Mouse (Mus musculus): Measurements from ENCODE around the gene Foxp1. TPM values are rescaled to one million over a fixed set of nuclear protein-coding genes. Genes with fewer than 3 reads are reported as not detected.

Gene Foxp1
- total RNA-seq, 4 experiments from 2014 or later, result 90.9 to 101 (median 95.2) TPM

DNA sequence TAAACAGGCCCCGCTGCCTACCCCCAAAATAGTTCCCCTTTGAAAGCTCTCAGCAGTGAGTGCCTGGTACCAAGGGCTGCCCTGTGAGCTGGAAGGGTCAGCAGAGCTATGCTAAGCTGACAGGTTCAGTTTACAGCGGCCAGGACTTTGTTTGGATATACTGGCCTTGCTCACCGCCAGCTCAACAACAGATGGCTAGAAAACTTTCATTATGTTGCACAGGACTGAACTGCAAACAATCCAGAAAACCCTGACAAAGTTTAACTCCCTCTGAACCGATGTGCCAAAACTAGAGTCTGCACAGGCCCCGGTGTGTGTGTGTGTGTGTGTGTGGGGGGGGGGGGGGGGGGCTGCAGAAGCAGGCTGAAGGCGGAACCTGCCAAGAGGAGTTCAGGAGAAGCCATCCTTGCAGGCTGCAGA lies 421.0 kb downstream of the Foxp1 start:
- no peak for DNase-seq (ENCODE audit: low spot score in 2 of 2)

DNA sequence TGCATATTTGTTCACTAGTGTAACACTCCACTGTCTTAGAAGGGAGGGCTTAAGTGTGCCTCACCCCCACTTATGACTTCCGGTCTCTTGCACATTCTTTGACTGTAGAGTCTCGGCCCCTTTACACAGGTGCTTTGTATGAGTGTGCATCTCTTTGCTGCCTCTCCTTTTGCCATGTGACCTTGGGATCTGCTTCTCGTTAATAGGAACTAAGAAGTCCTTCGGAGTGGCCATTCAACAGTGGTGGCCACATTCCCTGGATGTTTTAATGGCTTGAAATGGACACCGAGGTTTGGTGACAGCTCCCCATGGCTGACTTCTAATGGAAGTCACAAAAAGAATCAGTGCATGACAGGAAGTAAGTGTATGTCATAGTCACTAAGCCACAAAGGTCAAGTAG lies 422.2 kb downstream of the Foxp1 start:
- DNase-seq (ENCODE audit: low spot score in 2 of 2), result no peak

DNA sequence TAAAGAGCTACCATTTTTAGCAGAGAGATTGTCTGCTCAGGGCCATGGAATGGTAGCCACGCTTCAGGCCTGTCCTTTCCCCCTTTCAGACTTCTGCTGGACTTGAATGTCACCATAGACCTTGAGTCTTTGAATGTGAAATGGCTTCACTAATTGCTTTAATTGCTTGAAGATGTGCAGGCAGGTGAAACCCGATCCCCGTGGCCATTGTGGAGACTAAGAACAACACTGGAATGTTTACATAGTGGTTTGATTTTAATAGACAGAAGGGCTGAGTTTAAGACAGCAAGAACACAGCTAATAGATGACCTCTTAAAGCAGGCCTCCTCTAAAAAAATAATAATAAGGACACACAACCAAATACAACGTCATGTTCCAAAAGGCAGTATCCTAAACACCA lies 422.7 kb downstream of the Foxp1 start:
- DNase-seq (ENCODE audit: low spot score in 2 of 2), result no peak

DNA sequence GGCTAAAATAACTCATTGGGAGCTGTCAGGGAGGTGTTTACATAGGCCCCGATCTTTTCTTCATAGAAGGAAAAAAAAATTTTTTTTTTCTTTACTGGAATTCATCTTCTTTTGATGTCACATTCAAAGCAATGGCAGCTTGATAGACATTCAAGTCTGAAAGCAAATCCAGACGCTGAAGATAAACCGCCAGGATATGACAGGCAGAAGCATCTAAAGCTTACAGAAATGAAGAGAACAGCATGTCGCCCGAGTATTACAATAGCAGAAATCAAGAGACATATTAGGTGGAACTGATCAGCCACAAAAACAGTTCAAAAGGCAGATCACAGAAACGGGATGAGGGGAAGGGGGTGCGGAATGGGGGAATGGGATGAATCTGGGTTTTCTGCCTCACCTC lies 425.3 kb downstream of the Foxp1 start:
- no peak for DNase-seq (ENCODE audit: low spot score in 2 of 2)

DNA sequence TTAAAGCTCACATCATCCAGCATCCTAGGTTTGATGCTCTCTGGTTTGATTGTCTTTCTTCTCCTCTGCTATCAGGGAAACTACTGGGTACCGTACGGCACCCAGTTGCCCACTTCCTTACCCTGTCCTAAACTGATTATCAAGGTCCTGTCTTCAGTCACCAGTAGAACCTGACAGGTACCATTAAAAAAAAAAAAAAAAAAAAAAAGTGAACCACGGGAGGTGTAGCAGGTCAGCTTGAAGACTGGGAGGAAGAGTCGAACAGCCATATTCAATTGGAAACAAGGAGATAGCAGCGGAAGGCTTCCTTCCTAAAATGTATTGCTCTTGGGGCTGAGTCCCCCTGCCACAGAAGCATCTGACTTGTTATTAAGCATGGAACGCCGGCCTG lies 425.8 kb downstream of the Foxp1 start:
- DNase-seq (ENCODE audit: low spot score in 2 of 2), result no peak

DNA sequence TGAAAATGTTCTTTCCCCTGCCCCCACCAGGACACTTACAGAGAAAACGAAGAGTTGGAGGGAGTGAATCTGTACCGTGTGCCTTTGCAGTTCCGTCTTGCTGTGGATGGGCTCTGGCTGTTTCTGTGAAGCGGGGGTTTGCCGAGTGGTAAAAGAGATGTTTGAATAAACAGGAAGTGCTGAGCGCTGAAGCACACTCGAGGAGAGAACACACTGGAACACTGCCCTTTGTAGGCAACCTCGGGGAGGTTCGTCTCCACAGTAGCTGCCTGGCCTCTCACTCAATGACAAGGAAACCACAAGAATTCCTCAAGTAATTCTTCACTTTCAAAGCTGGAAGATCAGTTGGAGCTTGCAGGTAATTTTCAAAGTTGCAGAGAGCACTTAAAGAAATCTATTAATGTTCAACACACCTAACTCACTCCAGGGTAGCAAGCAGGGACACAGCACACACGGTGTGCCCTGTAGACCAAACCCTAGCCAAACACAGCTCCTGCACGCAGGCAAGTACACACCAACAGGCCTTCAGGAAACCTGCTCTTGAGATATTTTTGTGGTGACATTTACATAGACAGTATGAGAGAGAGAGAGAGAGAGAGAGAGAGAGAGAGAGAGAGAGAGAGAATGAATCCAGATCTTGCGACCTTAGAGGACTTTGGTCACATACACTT lies 426.3 kb downstream of the Foxp1 start:
- DNase-seq (ENCODE audit: low spot score in 2 of 2), result no peak

DNA sequence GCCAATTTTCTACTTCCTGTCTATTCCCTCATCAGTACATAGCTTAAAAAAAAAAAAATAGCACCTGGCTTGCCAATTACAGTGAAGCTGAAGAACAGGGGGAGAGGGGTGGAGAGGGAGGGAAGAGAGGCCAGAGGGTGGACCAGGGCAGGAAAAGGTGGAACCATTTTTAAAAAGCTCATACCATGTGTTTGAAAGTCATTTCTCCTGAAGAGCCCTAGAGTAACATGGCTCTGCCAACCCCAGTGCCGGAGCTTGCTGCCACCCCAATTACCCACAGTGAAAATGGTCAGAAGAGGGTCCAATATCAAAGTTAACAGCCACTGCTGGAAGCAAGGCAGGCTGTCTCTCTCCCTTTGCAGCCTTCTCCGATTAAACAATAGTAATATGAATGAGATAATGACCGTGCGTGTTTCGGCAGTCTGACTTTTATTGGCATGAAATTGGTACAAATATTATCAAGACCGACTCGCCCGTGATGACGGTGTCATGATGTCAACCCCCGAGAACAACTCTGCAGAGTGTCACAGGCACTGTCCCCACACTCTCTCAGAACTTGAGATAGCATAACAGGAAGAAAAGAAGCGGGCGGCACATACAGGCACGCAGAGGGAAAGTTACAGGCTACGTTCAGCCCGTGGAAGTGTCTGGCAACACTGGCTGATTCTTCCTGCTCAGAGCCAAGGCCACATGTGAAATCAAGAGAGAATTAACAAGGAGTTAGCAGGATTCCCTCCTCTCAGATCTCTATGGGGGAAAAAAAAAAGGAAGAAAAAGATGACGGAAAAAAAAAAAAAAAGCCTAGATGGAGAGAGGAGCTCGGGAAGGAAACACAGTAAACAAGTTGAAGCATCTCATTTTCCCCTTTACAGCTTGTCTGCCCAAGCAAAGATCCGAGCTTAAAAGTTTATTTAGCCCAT lies 427.1 kb downstream of the Foxp1 start:
- no peak for DNase-seq (ENCODE audit: low spot score in 2 of 2)

DNA sequence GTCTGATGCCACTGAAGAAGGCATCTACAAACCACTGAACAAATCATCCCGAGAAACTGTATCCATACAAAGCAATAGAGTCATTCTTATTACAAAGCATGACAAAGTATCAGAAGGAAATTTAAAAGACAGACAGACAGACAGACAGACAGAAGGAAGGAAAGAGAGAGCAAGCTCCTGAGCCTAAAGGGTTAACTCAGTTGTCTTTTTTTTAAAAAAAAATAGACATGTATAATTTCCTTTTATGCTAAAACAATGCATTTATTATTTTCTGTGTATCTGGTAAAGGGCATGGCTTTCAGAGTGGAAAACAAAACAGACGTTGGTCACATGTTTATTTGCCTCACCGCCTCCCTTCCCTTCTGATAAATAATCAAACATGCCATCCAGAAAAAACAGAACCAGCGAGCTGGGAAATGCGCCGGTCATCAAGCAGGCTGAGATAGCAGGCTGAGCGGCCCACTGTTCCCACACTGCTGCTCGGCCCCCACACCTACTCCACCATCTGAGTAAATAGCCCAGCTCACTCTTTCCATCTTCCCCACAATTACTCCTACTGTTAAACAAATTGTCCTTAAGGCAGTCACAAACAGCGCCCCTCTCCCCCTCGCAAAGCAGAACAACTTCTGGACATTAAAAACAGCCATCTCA lies 428.1 kb downstream of the Foxp1 start:
- DNase-seq (ENCODE audit: low spot score in 2 of 2), result no peak

DNA sequence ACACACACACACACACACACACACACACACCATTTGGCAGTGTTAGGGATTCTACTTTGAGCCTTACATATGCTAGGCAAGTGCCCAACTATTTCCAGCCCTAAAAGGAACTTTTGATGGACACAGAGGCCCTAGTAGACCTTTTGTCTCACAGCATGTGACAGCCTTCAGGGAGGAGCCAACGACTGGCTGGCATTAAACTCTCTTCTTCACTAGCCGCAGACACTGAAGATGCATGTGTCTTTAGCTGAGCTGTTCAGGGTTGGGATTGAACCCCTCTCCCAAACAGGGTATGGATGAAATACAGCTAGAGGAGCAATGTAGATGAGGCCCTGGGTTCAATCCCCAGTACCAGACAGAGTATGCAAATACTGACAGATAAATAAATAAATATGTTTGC lies 428.7 kb downstream of the Foxp1 start:
- DNase-seq (ENCODE audit: low spot score in 2 of 2), result no peak

DNA sequence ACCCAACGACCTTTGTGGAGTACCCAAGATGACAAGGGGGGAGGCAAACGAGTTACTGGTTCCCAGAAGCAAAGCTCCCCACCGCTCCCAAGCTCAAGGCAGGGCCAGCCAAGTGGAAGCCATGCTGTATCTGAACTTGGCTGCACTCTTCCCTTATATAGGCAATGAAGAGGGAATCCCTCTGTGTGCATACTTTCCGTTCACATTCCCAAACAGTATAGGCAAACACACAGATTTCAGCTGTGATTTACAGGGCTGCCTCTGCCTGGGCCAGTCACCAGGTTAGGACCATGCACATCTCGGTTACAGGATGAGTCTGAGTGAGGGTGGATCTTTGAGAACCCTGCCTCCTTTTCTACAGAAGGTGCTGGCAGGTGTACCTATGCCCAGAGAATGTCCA lies 429.3 kb downstream of the Foxp1 start:
- no peak for DNase-seq (ENCODE audit: low spot score in 2 of 2)

DNA sequence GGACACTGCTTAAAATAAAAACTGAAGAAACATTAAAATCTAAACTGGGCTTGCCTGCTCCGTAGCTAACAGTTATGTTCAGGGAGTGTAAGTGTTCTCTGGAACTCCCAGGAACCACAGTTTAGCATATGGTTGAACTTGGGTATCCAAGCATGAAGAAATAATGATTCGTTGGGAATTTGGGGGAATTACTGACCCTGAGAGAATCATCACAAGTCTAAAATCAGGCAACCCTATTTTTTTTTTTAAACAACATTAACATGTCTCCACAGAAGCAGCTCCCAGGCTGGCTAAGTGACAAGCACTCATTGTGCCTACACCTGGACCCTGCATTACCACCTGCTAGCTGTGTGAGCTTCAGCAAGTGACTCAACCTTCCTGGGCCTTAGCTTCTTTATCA lies 430.7 kb downstream of the Foxp1 start:
- no peak for DNase-seq (ENCODE audit: low spot score in 2 of 2)

DNA sequence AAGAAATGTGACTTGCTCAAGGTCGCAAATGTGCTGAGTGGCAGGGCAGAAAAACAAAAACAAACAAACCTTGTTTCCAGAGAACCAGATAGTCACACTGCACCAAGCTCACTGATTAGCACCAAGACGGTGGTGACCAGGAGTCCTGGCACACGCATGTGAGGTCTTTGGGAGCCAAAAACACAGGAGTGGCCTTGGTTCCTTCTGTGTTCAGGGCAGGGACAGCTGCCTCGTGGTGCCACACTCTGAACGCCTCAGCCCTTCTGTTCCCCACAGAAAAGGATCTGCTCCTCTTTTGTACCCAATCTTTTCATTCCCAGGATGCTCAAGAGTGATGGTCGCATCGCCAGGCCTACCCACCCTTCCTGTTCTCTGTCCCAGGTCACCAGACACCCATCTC lies 434.9 kb downstream of the Foxp1 start:
- DNase-seq (ENCODE audit: low spot score in 2 of 2), result no peak

DNA sequence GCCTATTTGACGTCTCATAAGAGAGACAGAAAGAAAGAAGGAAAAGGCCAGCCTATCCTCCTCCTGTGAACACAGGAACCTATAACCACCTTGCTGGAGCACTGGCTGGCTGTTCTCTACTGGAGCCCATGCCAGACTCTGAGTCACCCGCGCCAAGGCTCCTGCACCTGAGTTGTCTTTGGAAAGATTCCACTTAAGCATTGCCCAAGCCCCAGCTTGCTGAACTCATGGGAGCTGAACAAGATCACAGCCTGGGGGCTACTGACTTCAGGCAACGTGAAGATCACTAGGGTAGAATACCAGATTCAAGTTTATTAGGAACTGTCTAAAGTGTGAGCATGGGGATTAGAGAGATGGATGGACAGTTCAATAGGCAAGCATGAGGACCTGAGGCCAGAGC lies 437.6 kb downstream of the Foxp1 start:
- DNase-seq (ENCODE audit: low spot score in 2 of 2), result no peak

DNA sequence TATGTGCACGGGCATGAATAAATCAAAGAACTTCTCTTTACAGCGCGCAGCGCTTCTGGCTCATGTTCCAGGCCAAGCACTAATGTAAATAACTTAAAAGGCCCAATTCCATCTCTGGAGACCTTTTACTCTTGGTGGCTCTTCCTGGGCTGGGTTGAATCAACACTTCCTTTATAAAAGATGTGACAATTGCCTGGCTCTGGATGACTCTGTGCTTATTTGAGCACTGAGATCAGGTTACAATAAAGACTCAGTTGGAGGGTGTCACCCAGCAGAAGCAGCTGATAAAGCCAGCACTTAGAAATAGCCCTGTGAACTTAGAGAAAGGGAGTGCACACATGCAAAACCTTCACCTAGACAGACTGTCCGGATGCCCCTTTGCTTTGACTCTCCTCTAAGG lies 441.3 kb downstream of the Foxp1 start:
- no peak for DNase-seq (ENCODE audit: low spot score in 2 of 2)

DNA sequence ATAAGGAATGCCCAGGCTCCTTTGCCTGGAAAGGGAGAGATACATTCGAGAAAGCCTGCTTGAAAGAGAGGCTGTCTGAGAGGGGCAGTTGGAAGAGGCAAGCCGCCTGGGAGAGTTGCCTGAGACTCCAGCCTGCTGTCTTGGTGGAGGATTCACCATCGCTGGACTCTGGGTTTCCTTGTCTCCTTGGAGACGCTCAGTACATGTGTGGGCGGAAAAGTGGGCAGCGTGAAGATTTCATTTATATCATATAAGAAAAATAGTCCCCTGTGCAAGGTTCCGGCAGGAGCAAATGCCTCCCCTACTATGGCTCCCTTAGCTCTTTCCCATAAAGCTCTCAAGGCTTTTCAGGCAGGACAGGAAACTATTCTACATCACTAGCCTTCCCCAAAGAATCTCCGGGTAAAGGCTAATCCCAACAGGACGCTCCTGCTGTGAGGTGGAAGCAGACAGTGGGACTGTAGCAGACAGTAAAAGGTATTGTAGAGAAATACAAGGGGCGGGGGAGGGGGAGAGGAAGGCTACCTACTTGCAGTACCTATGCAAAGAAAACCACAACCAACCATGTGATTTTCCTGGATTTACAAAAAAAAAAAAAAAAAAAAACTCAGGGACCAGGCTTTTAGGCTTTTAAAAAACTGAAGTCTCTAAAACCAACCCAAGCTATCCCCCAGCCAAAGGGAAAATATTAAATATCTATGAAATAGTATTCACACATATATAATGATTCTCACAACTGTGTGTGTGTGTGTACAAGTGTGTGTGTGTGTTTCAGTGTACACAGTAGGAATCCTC lies 443.3 kb downstream of the Foxp1 start:
- peak in 1 of 2 experiments; percentile 47 for DNase-seq (ENCODE audit: low spot score in 2 of 2)

DNA sequence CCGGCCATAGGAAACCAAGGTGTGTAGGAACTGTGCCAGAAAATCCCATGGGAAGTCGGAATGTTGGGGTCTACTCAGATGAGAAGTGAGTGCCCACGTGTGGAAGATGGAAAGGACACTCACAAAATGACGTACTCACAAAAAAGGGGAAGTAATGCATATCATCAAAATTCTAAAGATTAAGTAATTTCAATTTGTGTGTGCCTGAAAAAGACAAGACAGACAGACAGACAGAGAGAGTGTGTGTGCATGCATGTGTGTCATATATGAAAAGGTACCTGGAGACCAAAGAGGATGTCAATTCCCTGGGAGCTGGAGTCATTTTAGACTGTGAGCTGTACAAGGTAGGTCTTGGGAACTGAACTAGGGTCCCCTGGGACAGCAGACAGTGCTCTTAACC lies 444.4 kb downstream of the Foxp1 start:
- no peak for DNase-seq (ENCODE audit: low spot score in 2 of 2)

DNA sequence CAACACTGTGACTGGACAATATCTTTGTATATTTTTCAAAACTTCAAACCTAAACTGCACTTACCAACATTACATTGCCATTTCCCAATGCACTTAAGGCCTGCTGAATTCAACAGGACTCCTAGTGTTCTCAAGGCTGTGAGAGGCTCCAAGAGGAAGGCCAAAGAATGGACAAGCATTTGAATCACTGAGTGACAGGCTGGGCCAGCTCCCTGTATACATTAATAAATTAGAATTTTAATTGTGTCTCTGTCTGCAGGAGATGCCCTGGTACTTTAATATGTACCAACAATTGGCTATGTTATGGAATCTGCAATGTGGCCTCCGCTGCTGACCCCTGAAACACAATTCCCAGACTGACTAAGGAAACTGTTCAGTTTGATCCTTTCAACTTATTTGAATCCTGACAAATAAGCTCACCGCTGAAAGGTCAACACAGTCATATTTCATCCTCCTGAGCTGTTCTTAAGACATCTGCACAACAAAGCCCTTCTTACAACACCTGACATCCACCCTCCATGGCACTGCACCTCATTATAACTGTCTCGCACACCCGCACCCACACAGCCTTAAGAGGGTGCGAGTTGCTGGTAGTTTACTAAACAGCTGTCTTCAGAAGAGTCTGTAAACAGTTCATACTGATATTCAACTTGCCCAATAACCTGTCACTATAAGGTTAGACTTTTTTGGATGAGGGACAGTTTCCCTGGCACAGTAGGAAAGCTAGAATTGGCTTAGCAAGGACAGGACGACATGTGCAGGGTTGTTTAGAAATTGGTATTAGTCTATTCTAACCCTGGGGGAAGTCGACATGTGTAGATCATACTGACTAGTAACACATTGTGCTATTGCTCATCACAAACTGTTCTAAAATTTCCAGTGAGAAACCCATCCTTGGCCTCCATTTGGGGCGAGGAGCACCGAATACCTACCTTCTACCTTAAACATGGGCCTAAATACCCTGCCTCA lies 448.9 kb downstream of the Foxp1 start:
- no peak for DNase-seq (ENCODE audit: low spot score in 2 of 2)

DNA sequence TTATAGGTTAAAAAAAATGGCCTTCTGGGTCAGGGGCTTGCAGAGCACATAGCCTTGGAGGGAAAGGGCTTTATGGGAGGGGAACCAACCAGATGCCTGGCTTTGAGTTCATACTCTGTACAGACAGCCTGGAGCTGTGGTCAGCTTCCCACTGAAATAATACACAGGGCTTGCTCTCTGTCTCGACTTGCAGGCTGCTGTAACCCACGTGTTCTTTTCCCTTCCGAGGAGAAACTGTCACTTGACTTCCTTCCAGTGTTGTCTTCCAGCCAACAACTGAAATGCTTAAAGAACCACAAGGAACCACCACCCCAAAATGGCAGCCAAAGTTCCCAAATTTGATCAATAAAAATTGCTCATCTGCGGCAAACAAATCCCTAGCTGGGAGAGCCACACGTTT lies 451.8 kb downstream of the Foxp1 start:
- DNase-seq (ENCODE audit: low spot score in 2 of 2), result no peak

DNA sequence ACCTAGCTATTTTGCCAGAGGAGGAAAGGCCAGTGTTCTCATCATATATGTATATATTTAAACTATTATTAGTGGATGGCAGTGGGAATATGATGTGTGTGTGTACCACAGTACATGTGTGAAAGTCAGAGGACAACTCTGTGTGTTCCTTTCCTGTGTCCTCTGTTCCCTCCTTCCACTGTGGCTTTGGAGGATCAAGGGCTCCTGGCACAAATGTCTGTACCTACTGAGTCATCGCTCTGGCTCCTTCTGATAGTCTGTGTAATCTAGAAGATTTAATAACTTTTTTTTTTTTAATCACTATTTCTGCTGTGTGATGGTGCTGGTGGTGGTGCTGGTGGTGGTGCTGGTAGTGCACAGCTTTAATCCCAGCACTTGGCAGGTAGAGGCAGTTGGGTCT lies 452.8 kb downstream of the Foxp1 start:
- DNase-seq (ENCODE audit: low spot score in 2 of 2), result no peak

DNA sequence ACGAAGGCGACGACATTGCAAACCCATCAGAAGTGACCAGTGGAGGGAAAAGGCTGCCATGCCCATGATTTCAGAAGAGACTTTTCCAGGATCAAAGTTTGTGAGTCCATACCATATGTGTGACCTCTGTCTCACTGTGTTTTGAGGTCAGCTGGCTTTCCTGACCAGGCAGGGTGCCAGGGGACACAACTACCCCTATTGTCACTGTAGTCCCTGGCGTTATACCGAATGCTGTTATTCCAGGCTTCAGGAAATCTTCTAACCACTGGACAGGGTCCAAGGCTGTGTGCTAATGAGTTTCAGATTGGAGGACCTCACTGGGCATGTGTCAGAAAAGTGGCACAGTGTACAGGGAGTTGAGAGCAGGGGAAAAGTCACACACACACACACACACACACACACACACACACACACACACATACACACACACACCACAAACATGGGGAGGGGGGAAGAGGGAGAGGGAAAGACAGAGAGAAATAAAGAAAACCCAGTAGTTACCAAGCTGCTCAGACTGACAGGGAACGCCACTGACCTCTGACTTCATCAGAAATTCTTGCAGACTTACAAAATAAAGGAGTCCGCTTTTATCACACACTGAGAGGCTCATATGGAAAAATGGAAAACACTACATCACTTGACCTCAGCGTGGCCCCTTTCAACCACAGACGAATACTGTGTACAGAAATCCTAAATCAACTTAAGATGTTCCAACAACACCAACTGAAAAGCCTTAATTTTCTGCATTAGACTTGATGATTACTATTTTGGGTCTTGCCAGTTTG lies 456.8 kb downstream of the Foxp1 start:
- no peak for DNase-seq (ENCODE audit: low spot score in 2 of 2)
